Mouse (Mus musculus): Measurements from ENCODE around the gene Arhgap40.

DNA sequence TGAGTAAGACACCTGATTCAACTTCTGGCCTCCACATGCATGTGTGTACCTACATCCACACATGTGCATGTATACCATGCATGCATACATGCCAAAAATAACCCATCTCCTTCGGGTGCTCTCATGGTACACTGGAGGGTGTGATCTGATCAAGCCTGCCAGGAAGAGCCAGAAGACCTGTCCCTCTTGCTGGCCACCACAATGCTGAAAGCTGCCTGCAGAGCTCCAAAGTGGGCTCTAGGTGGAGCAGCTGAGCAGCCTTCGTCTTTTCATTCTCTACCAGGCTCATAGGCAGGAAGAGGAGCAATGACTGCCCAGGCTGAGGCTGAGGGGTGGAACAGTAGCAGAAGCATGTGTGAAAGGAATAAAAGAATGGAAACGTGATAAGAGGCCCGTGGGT is 21.5 kb downstream of the Arhgap40 start:
- peak; percentile 69 for TF ChIP-seq CTCF (IDR thresholded peaks at IDR 0.05; ENCODE audit: low read depth)
- no peak for TF ChIP-seq EP300 (IDR thresholded peaks at IDR 0.05; ENCODE audit: low read depth)
